Mouse (Mus musculus): Measurements from ENCODE around the gene Adtrp. TPM values are rescaled to one million over a fixed set of nuclear protein-coding genes. Genes with fewer than 3 reads are reported as not detected.

Gene Adtrp
- polyA plus RNA-seq, 1 experiment from 2014 or later: 4.3 TPM

DNA sequence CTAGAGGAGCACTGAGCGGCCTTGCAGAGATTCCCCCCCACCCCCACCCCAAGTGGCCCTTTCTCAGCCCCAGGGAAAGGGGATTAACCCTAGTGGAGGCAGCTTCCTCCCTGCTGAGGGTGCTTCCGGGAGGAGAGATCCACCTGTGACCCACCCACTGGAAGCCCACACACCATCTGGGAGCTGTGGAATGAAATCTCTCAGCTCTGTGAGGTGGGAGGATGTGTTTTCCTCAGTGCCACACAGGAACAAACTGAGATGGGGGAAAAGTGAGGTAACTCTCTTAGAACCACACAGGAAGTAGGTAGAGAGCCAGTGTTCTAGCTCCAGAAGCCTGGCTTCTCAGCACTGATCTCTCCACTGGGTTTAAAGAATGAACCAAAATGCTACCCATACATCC is 24.9 kb downstream of the Adtrp start:
- H3K4me3 ChIP-seq (replicated peaks; ENCODE audit: low read depth, low read length): no peak overlapping the region
- no peak for DNase-seq (ENCODE audit: low spot score)
- WGBS: 58% methylated on average over 2 of the region's 2 CpGs
- H3K27ac ChIP-seq: no peak overlapping the region
- TF ChIP-seq CTCF (IDR thresholded peaks at IDR 0.05; ENCODE audit: low read depth): no peak
- H3K4me1 ChIP-seq (replicated peaks; ENCODE audit: insufficient read depth, low read length): no peaks in the 10 kb centered on the region
- H3K9me3 ChIP-seq (replicated peaks; ENCODE audit: low read length): no peaks in the 10 kb centered on the region
- no peak for ATAC-seq (replicated peaks; ENCODE audit: low FRiP score, low read depth)
- no peaks in the 10 kb centered on the region for H3K36me3 ChIP-seq (ENCODE audit: insufficient read depth, low read length)
- H3K27me3 ChIP-seq (ENCODE audit: insufficient read depth, low read length): no peaks in the 10 kb centered on the region
- H3K9ac ChIP-seq (ENCODE audit: low read depth, low read length): no peak overlapping the region
- H3K4me2 ChIP-seq (ENCODE audit: low read length): no peak overlapping the region

DNA sequence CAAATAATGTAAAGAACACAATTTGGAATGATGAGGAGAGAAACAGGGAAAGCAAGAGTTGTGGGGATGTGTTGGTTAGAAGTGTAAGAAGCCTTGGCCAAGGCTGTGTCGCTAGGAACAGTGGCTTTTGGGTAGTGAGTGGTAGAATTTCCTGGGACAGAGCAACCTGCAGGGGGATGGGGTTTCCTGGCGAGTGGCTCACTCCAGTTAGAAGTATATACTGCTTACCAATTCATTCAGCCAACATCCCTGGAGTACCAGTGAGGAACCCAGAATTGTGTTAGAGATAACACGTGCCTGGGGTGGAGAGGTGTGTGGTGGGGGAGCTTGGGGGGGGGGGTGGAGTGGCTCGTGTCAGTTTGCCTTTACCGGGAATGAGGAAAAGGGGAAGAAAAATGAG is 25.4 kb downstream of the Adtrp start:
- no peak for ATAC-seq (replicated peaks; ENCODE audit: low FRiP score, low read depth)
- H3K9ac ChIP-seq (ENCODE audit: low read depth, low read length): no peak overlapping the region
- no peaks in the 10 kb centered on the region for H3K36me3 ChIP-seq (ENCODE audit: insufficient read depth, low read length)
- peak; percentile 29 for DNase-seq (ENCODE audit: low spot score)
- H3K4me1 ChIP-seq (replicated peaks; ENCODE audit: insufficient read depth, low read length): no peaks in the 10 kb centered on the region
- no peak overlapping the region for H3K4me3 ChIP-seq (replicated peaks; ENCODE audit: low read depth, low read length)
- H3K27me3 ChIP-seq (ENCODE audit: insufficient read depth, low read length): no peaks in the 10 kb centered on the region
- no peak overlapping the region for H3K4me2 ChIP-seq (ENCODE audit: low read length)
- WGBS: 41% methylated on average over 5 of the region's 5 CpGs
- H3K9me3 ChIP-seq (replicated peaks; ENCODE audit: low read length): no peaks in the 10 kb centered on the region
- TF ChIP-seq CTCF (IDR thresholded peaks at IDR 0.05; ENCODE audit: low read depth): no peak
- H3K27ac ChIP-seq: no peak overlapping the region

DNA sequence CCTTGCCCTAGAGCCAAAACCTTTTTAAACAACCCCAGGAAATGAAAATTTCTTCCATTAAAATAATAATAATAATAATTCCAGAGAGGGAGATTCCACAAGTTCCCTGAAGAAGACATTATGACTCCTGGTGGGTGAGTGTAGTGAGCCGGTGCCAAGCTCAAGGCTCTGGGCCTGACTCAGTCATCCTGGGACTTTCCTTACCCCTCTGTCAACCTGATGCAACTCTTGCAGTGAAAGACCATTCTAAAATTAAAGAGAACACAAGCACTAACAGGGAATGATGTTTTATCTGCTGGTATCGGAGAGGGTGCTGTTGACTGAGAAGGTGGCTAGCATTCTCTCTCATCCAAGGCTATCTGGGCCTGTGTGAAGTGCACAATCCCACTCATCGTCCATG is 26.5 kb downstream of the Adtrp start:
- Histone ChIP-seq H3K27ac (no peak overlapping the region), H3K36me3 (ENCODE audit: insufficient read depth, low read length) (no peaks in the 10 kb centered on the region), H3K4me3 (replicated peaks; ENCODE audit: low read depth, low read length) (no peak overlapping the region), H3K9ac (ENCODE audit: low read depth, low read length) (no peak overlapping the region), H3K9me3 (replicated peaks; ENCODE audit: low read length) (no peaks in the 10 kb centered on the region), H3K27me3 (ENCODE audit: insufficient read depth, low read length) (no peaks in the 10 kb centered on the region), H3K4me1 (replicated peaks; ENCODE audit: insufficient read depth, low read length) (no peaks in the 10 kb centered on the region), H3K4me2 (ENCODE audit: low read length) (no peak overlapping the region)
- no peak for TF ChIP-seq CTCF (IDR thresholded peaks at IDR 0.05; ENCODE audit: low read depth)
- no peak for ATAC-seq (replicated peaks; ENCODE audit: low FRiP score, low read depth)
- WGBS: 92% methylated on average over 3 of the region's 3 CpGs
- DNase-seq (ENCODE audit: low spot score): no peak

DNA sequence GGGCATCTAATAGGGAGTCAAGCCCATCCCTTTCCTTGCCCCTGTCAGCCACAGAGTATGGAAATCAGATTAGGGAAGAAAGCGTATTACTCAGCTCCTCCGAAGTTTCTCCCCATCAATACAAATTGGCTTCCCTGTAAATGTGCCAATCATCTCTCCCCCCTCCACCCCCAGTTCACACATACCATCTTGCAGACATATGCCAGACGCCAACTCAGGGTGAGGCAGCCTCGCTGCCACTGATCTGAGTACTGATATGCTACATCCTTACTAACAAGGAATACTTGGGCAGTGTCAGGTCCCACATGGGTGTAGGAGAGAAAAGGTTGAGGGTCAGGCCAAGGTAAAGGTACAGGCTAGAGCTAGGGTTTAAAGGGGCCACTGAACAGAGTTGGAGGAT is 27.6 kb downstream of the Adtrp start:
- H3K27ac ChIP-seq: no peak overlapping the region
- H3K9me3 ChIP-seq (replicated peaks; ENCODE audit: low read length): no peaks in the 10 kb centered on the region
- TF ChIP-seq CTCF (IDR thresholded peaks at IDR 0.05; ENCODE audit: low read depth): no peak
- H3K36me3 ChIP-seq (ENCODE audit: insufficient read depth, low read length): no peaks in the 10 kb centered on the region
- no peaks in the 10 kb centered on the region for H3K27me3 ChIP-seq (ENCODE audit: insufficient read depth, low read length)
- no peak for ATAC-seq (replicated peaks; ENCODE audit: low FRiP score, low read depth)
- no peak overlapping the region for H3K4me2 ChIP-seq (ENCODE audit: low read length)
- no peak for DNase-seq (ENCODE audit: low spot score)
- H3K9ac ChIP-seq (ENCODE audit: low read depth, low read length): no peak overlapping the region
- H3K4me1 ChIP-seq (replicated peaks; ENCODE audit: insufficient read depth, low read length): no peaks in the 10 kb centered on the region
- no peak overlapping the region for H3K4me3 ChIP-seq (replicated peaks; ENCODE audit: low read depth, low read length)
- 80% methylated on average over 4 of the region's 4 CpGs for WGBS

DNA sequence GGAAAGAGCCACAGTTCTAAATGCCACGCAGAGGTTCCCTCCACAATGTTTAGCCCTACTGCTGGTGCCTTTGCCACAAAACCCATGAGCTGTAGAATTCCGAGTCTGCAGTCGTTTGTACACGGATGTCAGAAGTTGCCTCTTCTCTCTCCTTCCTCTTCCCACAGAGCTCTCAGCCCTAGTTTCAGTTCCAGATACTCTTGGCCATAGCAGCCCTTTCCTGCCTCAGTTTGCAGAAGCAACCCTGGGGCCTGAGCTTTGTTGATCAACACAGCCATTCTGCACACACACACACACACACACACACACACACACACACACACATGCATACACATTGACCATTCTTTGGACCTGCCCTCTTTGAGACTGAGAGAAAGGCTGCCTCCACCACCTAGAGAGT is 28.0 kb downstream of the Adtrp start:
- H3K9me3 ChIP-seq (replicated peaks; ENCODE audit: low read length): no peaks in the 10 kb centered on the region
- H3K4me1 ChIP-seq (replicated peaks; ENCODE audit: insufficient read depth, low read length): no peaks in the 10 kb centered on the region
- H3K36me3 ChIP-seq (ENCODE audit: insufficient read depth, low read length): no peaks in the 10 kb centered on the region
- ATAC-seq (replicated peaks; ENCODE audit: low FRiP score, low read depth) (no peak), DNase-seq (ENCODE audit: low spot score) (no peak)
- 93% methylated on average over 4 of the region's 4 CpGs for WGBS
- no peak overlapping the region for H3K4me3 ChIP-seq (replicated peaks; ENCODE audit: low read depth, low read length)
- no peaks in the 10 kb centered on the region for H3K27me3 ChIP-seq (ENCODE audit: insufficient read depth, low read length)
- no peak for TF ChIP-seq CTCF (IDR thresholded peaks at IDR 0.05; ENCODE audit: low read depth)
- H3K9ac ChIP-seq (ENCODE audit: low read depth, low read length): no peak overlapping the region
- no peak overlapping the region for H3K27ac ChIP-seq
- no peak overlapping the region for H3K4me2 ChIP-seq (ENCODE audit: low read length)

DNA sequence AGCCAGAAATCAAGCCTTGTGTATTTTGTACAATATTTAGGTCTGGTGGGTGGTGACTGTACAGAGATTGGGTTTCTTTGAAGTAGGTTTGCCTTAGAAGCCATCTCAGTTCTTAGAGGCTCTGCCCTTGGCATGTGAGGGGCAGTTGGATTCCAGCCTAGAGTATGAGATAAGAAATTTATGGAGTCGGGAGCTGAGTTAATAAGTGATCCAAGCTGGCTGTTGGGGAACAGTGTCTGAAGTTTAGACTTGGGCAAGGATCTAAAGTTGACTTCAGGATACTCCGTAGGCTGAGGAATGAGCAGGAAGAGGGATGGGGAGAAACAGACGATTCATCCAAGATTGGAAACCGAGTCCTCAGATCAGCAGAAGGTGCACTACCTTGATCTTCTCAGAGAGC is 29.9 kb downstream of the Adtrp start:
- WGBS: 59% methylated on average over 4 of the region's 4 CpGs
- no peak for TF ChIP-seq CTCF (IDR thresholded peaks at IDR 0.05; ENCODE audit: low read depth)
- DNase-seq (ENCODE audit: low spot score): no peak
- no peaks in the 10 kb centered on the region for H3K36me3 ChIP-seq (ENCODE audit: insufficient read depth, low read length)
- no peak overlapping the region for H3K27ac ChIP-seq
- no peak overlapping the region for H3K9ac ChIP-seq (ENCODE audit: low read depth, low read length)
- no peak overlapping the region for H3K4me2 ChIP-seq (ENCODE audit: low read length)
- H3K9me3 ChIP-seq (replicated peaks; ENCODE audit: low read length): no peaks in the 10 kb centered on the region
- H3K4me3 ChIP-seq (replicated peaks; ENCODE audit: low read depth, low read length): no peak overlapping the region
- no peak for ATAC-seq (replicated peaks; ENCODE audit: low FRiP score, low read depth)
- H3K27me3 ChIP-seq (ENCODE audit: insufficient read depth, low read length): no peaks in the 10 kb centered on the region
- H3K4me1 ChIP-seq (replicated peaks; ENCODE audit: insufficient read depth, low read length): no peaks in the 10 kb centered on the region

DNA sequence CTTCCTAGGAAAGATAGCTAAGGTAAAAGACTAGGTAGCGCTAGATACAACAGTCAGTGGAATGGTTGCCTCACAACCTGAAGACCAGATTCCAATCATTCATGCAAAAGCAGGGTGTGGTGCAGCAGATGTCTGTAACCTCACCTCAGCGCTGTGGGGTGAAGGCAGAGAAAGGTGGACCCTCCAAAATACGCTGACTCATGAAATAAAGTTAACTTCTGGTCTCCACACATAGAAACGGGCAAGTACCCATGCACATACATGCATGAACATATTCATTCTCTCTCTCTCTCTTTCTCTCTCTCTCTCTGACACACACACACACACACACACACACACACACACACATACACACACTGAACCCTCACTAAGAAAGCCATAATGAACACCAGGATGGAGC is 30.8 kb downstream of the Adtrp start:
- ATAC-seq (replicated peaks; ENCODE audit: low FRiP score, low read depth) (no peak), DNase-seq (ENCODE audit: low spot score) (no peak)
- 96% methylated on average over 4 of the region's 4 CpGs for WGBS
- H3K4me3 ChIP-seq (replicated peaks; ENCODE audit: low read depth, low read length): no peak overlapping the region
- no peak overlapping the region for H3K9ac ChIP-seq (ENCODE audit: low read depth, low read length)
- no peak for TF ChIP-seq CTCF (IDR thresholded peaks at IDR 0.05; ENCODE audit: low read depth)
- no peaks in the 10 kb centered on the region for H3K9me3 ChIP-seq (replicated peaks; ENCODE audit: low read length)
- no peak overlapping the region for H3K4me2 ChIP-seq (ENCODE audit: low read length)
- H3K27me3 ChIP-seq (ENCODE audit: insufficient read depth, low read length): no peaks in the 10 kb centered on the region
- H3K36me3 ChIP-seq (ENCODE audit: insufficient read depth, low read length): no peaks in the 10 kb centered on the region
- no peaks in the 10 kb centered on the region for H3K4me1 ChIP-seq (replicated peaks; ENCODE audit: insufficient read depth, low read length)
- H3K27ac ChIP-seq: no peak overlapping the region
